Comparison of ENCODE assay signal across 7 mouse cellular contexts in genomic region chr15:98002991-98003821, GRCm38 (mm10). TPM values are rescaled to one million over a fixed set of nuclear protein-coding genes. Genes with fewer than 3 reads are reported as not detected.
DNase-seq lines count a peak whose midpoint lies in the region; ATAC-seq and TF ChIP-seq lines count a peak whose summit lies in the region.

No protein-coding gene starts in this region.

- peaks cover 15% of the 10 kb centered on the region for H3K27me3 ChIP-seq in forebrain, embryonic 16.5 days (replicated peaks; ENCODE audit: control insufficient read depth, insufficient read depth, low read length)
- peaks cover 3% of the 10 kb centered on the region; the same call in 1 of the 2 replicates for H3K27me3 ChIP-seq in limb, embryonic 14.5 days (ENCODE audit: control insufficient read depth, insufficient read depth, low read length)

- no peaks in the 10 kb centered on the region for H3K9me3 ChIP-seq in forebrain, embryonic 16.5 days (ENCODE audit: control insufficient read depth, low read length)
- H3K9me3 ChIP-seq in limb, embryonic 14.5 days (ENCODE audit: control insufficient read depth, low read length) = no peaks in the 10 kb centered on the region

- peak overlapping the region; percentile 48 for H3K4me3 ChIP-seq in forebrain, embryonic 16.5 days (replicated peaks; ENCODE audit: low read length)
- peak overlapping the region; percentile 63 for H3K4me3 ChIP-seq in limb, embryonic 14.5 days (replicated peaks; ENCODE audit: low read length)

- H3K4me1 ChIP-seq in forebrain, embryonic 16.5 days (replicated peaks; ENCODE audit: control insufficient read depth, insufficient read depth, low read length) = peaks cover 53% of the 10 kb centered on the region
- H3K4me1 ChIP-seq in limb, embryonic 14.5 days (ENCODE audit: control insufficient read depth, insufficient read depth, low read length) = peaks cover 23% of the 10 kb centered on the region

- TF ChIP-seq POLR2A in limb, embryonic 14.5 days (IDR thresholded peaks at IDR 0.05; ENCODE audit: borderline replicate concordance, extremely low read depth, insufficient read depth, insufficient read length) = 0 out of 2 replicates have a peak, but pooled peaks have one; percentile 40

- peak; percentile 30 for DNase-seq in urinary bladder, postnatal 14 days (ENCODE audit: low spot score)
- DNase-seq in urinary bladder, postnatal 4 days (ENCODE audit: low spot score in 2 of 2) = no peak
- no peak for DNase-seq in limb, embryonic 14.5 days (ENCODE audit: low spot score)
- peak; percentile 56 for DNase-seq in retina, embryonic 14.5 days (ENCODE audit: low spot score)
- DNase-seq in adipocyte (ENCODE audit: low spot score) (no peak), MN1 (ENCODE audit: low spot score) (no peak)

- WGBS in forebrain, embryonic 16.5 days = under 1% methylated on average over 42 of the region's 42 CpGs
- under 1% methylated on average over 42 of the region's 42 CpGs for WGBS in limb, embryonic 14.5 days

- no peaks in the 10 kb centered on the region for H3K36me3 ChIP-seq in forebrain, embryonic 16.5 days (ENCODE audit: control insufficient read depth, insufficient read depth)
- H3K36me3 ChIP-seq in limb, embryonic 14.5 days (ENCODE audit: control insufficient read depth, insufficient read depth, low read length) = peaks cover 14% of the 10 kb centered on the region

- H3K9ac ChIP-seq in forebrain, embryonic 16.5 days (replicated peaks; ENCODE audit: low read depth, low read length) = peak overlapping the region; percentile 54
- H3K9ac ChIP-seq in limb, embryonic 14.5 days (ENCODE audit: low read depth, low read length, severe bottlenecking) = peak overlapping the region; percentile 84

- no peak overlapping the region for H3K27ac ChIP-seq in forebrain, embryonic 16.5 days (ENCODE audit: low read length)
- peak overlapping the region; percentile 87 for H3K27ac ChIP-seq in limb, embryonic 14.5 days (replicated peaks; ENCODE audit: low read depth, low read length)

- no peak for ATAC-seq in forebrain, embryonic 16.5 days
- ATAC-seq in limb, embryonic 14.5 days (ENCODE audit: low FRiP score, low read depth) = no peak

- peak overlapping the region; percentile 73 for H3K4me2 ChIP-seq in forebrain, embryonic 16.5 days (ENCODE audit: low read length)
- H3K4me2 ChIP-seq in limb, embryonic 14.5 days (replicated peaks; ENCODE audit: low read depth, low read length, severe bottlenecking) = peak overlapping the region; percentile 90

RNA-seq across cellular contexts. Expression of gene Col2a1, which starts 1.3 kb away (rescaled TPM):
- polyA plus RNA-seq in forebrain, embryonic 16.5 days (2015; fragmentation: Nextera tagmentation; extraction: Ambion mirVana) = 16.6 and 35.1 TPM in 2 replicates
- polyA plus RNA-seq in limb, embryonic 14.5 days (2012; rRNA removed) = 1,642 and 1,975 TPM in 2 replicates
- polyA plus RNA-seq in limb, embryonic 14.5 days (2014; fragmentation: Nextera tagmentation; extraction: Ambion mirVana) = 754 and 761 TPM in 2 replicates

RNA-seq across cellular contexts. Expression of gene Tmem106c, which starts 39.2 kb away (rescaled TPM):
- polyA plus RNA-seq in forebrain, embryonic 16.5 days (2015; fragmentation: Nextera tagmentation; extraction: Ambion mirVana) = 64.8 and 66.9 TPM in 2 replicates
- polyA plus RNA-seq in limb, embryonic 14.5 days (2012; rRNA removed) = 49.9 and 59.1 TPM in 2 replicates
- polyA plus RNA-seq in limb, embryonic 14.5 days (2014; fragmentation: Nextera tagmentation; extraction: Ambion mirVana) = 49.8 and 51.5 TPM in 2 replicates

Comparison
In these comparisons a context has a peak if more than half of its experiments do, and no peak if none do; other contexts are left out.
1. DNase-seq: peak in urinary bladder, postnatal 14 days (single experiment) and retina, embryonic 14.5 days (single experiment); none in urinary bladder, postnatal 4 days (0 of 2), limb, embryonic 14.5 days (single experiment), adipocyte (single experiment) and MN1 (single experiment).
2. RNA of gene Col2a1, which starts 1.3 kb away (polyA plus RNA-seq): 754 to 1,975 TPM in limb, embryonic 14.5 days; 16.6 to 35.1 TPM in forebrain, embryonic 16.5 days; every median in the first group is over 10 times any median in the second.